Comparison of ENCODE assay signal across 18 mouse cellular contexts in genomic region chr13:78212111-78212510, GRCm38 (mm10). TPM values are rescaled to one million over a fixed set of nuclear protein-coding genes. Genes with fewer than 3 reads are reported as not detected.
DNase-seq lines count a peak whose midpoint lies in the region; ATAC-seq lines count a peak whose summit lies in the region.
"Had no signal": no experiment of that assay in that cellular context is flagged by ENCODE, and none has a peak within 500 bp of the region (broad histone marks: within the 10 kb centered on the region; RNA-seq: fewer than 3 reads in every experiment).

No protein-coding gene starts in this region.

- no peak overlapping the region for H3K4me2 ChIP-seq in hindbrain, embryonic 16.5 days (ENCODE audit: low read length)
- H3K4me2 ChIP-seq in hindbrain, embryonic 14.5 days (replicated peaks) = no peak overlapping the region
- H3K4me2 ChIP-seq in embryonic facial prominence, embryonic 12.5 days (replicated peaks) = no peak overlapping the region
- H3K4me2 ChIP-seq: liver, embryonic 12.5 days; lung, embryonic 15.5 days; stomach, embryonic 15.5 days had no signal

- H3K27me3 ChIP-seq in hindbrain, embryonic 16.5 days (replicated peaks; ENCODE audit: control insufficient read depth, insufficient read depth, low read length) = no peaks in the 10 kb centered on the region
- H3K27me3 ChIP-seq in hindbrain, embryonic 14.5 days (ENCODE audit: control insufficient read depth, insufficient read depth, low read length) = 0 out of 2 replicates have a peak, but pooled peaks cover 3% of the 10 kb centered on the region
- peaks cover 12% of the 10 kb centered on the region for H3K27me3 ChIP-seq in embryonic facial prominence, embryonic 12.5 days
- peaks cover 64% of the 10 kb centered on the region for H3K27me3 ChIP-seq in limb, embryonic 10.5 days (ENCODE audit: low read depth, poor library complexity, severe bottlenecking)

- ATAC-seq in hindbrain, embryonic 16.5 days = no peak
- no peak for ATAC-seq in hindbrain, embryonic 14.5 days (ENCODE audit: low FRiP score)
- ATAC-seq in embryonic facial prominence, embryonic 12.5 days (ENCODE audit: insufficient number of reproducible peaks, insufficient read depth, low FRiP score, low TSS enrichment) = no peak
- ATAC-seq: liver, embryonic 12.5 days had no signal

- no peak for DNase-seq in hindbrain, embryonic 14.5 days (ENCODE audit: low spot score)
- peak; percentile 33 for DNase-seq in right cerebral cortex, adult 18-20 months
- no peak for DNase-seq in right cerebral cortex, postnatal 36 days (ENCODE audit: low spot score in 2 of 2)
- peak; percentile 39 for DNase-seq in limb, embryonic 10.5 days (ENCODE audit: low spot score)
- no peak for DNase-seq in kidney, postnatal 36 days
- DNase-seq: adrenal gland, adult 2 months; cerebellum, adult 2 months; heart, adult 2 months had no signal

- H3K36me3 ChIP-seq in hindbrain, embryonic 16.5 days (ENCODE audit: control insufficient read depth, insufficient read depth, low read length) = no peaks in the 10 kb centered on the region
- H3K36me3 ChIP-seq in hindbrain, embryonic 14.5 days (replicated peaks; ENCODE audit: control insufficient read depth, insufficient read depth) = no peaks in the 10 kb centered on the region
- H3K36me3 ChIP-seq in embryonic facial prominence, embryonic 12.5 days = no peaks in the 10 kb centered on the region
- no peaks in the 10 kb centered on the region for H3K36me3 ChIP-seq in limb, embryonic 10.5 days
- H3K36me3 ChIP-seq: G1E; liver, embryonic 12.5 days; lung, embryonic 15.5 days; stomach, embryonic 15.5 days had no signal

- H3K27ac ChIP-seq in hindbrain, embryonic 16.5 days (ENCODE audit: low read depth, low read length) = 0 out of 2 replicates have a peak overlapping the region, but pooled peaks have one; percentile 13
- H3K27ac ChIP-seq in hindbrain, embryonic 14.5 days = no peak overlapping the region; the same call in 1 of the 2 replicates
- H3K27ac ChIP-seq in embryonic facial prominence, embryonic 12.5 days = 0 out of 2 replicates have a peak overlapping the region, but pooled peaks have one; percentile 7
- no peak overlapping the region; the same call in 1 of the 2 replicates for H3K27ac ChIP-seq in limb, embryonic 10.5 days
- H3K27ac ChIP-seq: heart, adult 2 months; kidney, postnatal 0 days; liver, embryonic 12.5 days; lung, embryonic 15.5 days; stomach, embryonic 15.5 days had no signal

- H3K9me3 ChIP-seq in hindbrain, embryonic 16.5 days (ENCODE audit: control insufficient read depth, low read length) = no peaks in the 10 kb centered on the region
- H3K9me3 ChIP-seq in hindbrain, embryonic 14.5 days (ENCODE audit: control insufficient read depth, low read length) = no peaks in the 10 kb centered on the region
- H3K9me3 ChIP-seq in embryonic facial prominence, embryonic 12.5 days = no peaks in the 10 kb centered on the region
- no peaks in the 10 kb centered on the region for H3K9me3 ChIP-seq in limb, embryonic 10.5 days (replicated peaks)
- H3K9me3 ChIP-seq: G1E; liver, embryonic 12.5 days; lung, embryonic 15.5 days; stomach, embryonic 15.5 days had no signal

- no peak overlapping the region for H3K9ac ChIP-seq in hindbrain, embryonic 16.5 days (ENCODE audit: low read depth, low read length)
- H3K9ac ChIP-seq in hindbrain, embryonic 14.5 days = no peak overlapping the region
- no peak overlapping the region for H3K9ac ChIP-seq in embryonic facial prominence, embryonic 12.5 days
- H3K9ac ChIP-seq: liver, embryonic 12.5 days; lung, embryonic 15.5 days; stomach, embryonic 15.5 days had no signal

- peaks cover 22% of the 10 kb centered on the region for H3K4me1 ChIP-seq in hindbrain, embryonic 16.5 days (ENCODE audit: control insufficient read depth, insufficient read depth, low read depth, low read length)
- H3K4me1 ChIP-seq in hindbrain, embryonic 14.5 days (replicated peaks; ENCODE audit: control insufficient read depth, insufficient read depth, low read length) = peaks cover 55% of the 10 kb centered on the region
- peaks cover 32% of the 10 kb centered on the region for H3K4me1 ChIP-seq in embryonic facial prominence, embryonic 12.5 days
- peaks cover 52% of the 10 kb centered on the region for H3K4me1 ChIP-seq in limb, embryonic 10.5 days
- H3K4me1 ChIP-seq: liver, embryonic 12.5 days had no signal

- 52% methylated on average over 15 of the region's 15 CpGs for WGBS in hindbrain, embryonic 16.5 days
- WGBS in hindbrain, embryonic 14.5 days = 43% methylated on average over 15 of the region's 15 CpGs
- WGBS in embryonic facial prominence, embryonic 12.5 days = 36% methylated on average over 15 of the region's 15 CpGs
- 18% methylated on average over 15 of the region's 15 CpGs for WGBS in limb, embryonic 10.5 days

- no peak overlapping the region for H3K4me3 ChIP-seq in hindbrain, embryonic 16.5 days (ENCODE audit: low read length)
- H3K4me3 ChIP-seq in hindbrain, embryonic 14.5 days (replicated peaks; ENCODE audit: low read length) = no peak overlapping the region
- H3K4me3 ChIP-seq in embryonic facial prominence, embryonic 12.5 days = no peak overlapping the region
- H3K4me3 ChIP-seq in limb, embryonic 10.5 days = no peak overlapping the region
- H3K4me3 ChIP-seq: erythroblast, embryonic 14.5 days; heart, adult 2 months; liver, embryonic 12.5 days; lung, embryonic 15.5 days; megakaryocyte, embryonic 14.5 days; myocyte; stomach, embryonic 15.5 days had no signal

RNA-seq across cellular contexts. Expression of gene Nr2f1, which starts 12.6 kb away (rescaled TPM):
- 42.9 and 44.3 TPM in 2 replicates for polyA plus RNA-seq in hindbrain, embryonic 16.5 days (2015; fragmentation: Nextera tagmentation; extraction: Ambion mirVana)
- polyA plus RNA-seq in hindbrain, embryonic 14.5 days (2014; fragmentation: Nextera tagmentation; extraction: Ambion mirVana) = 64.3 and 70.7 TPM in 2 replicates
- 46.5 and 49.0 TPM in 2 replicates for polyA plus RNA-seq in embryonic facial prominence, embryonic 12.5 days (2016; fragmentation: Nextera tagmentation; extraction: Ambion mirVana)
- polyA plus RNA-seq in limb, embryonic 10.5 days (2016; fragmentation: Nextera tagmentation; extraction: Ambion mirVana) = 18.2 and 19.6 TPM in 2 replicates
- polyA plus RNA-seq: erythroblast, embryonic 14.5 days had no signal

Comparison
In these comparisons a context has a peak if more than half of its experiments do, and no peak if none do; other contexts are left out.
1. H3K27ac ChIP-seq: peak in hindbrain, embryonic 16.5 days (single experiment) and embryonic facial prominence, embryonic 12.5 days (single experiment); none in hindbrain, embryonic 14.5 days (single experiment) and limb, embryonic 10.5 days (single experiment).
2. DNase-seq: peak in right cerebral cortex, adult 18-20 months (single experiment) and limb, embryonic 10.5 days (single experiment); none in hindbrain, embryonic 14.5 days (single experiment), right cerebral cortex, postnatal 36 days (0 of 2) and kidney, postnatal 36 days (0 of 2).